9 mouse cellular contexts compared by ENCODE assay signal in the genomic region with DNA sequence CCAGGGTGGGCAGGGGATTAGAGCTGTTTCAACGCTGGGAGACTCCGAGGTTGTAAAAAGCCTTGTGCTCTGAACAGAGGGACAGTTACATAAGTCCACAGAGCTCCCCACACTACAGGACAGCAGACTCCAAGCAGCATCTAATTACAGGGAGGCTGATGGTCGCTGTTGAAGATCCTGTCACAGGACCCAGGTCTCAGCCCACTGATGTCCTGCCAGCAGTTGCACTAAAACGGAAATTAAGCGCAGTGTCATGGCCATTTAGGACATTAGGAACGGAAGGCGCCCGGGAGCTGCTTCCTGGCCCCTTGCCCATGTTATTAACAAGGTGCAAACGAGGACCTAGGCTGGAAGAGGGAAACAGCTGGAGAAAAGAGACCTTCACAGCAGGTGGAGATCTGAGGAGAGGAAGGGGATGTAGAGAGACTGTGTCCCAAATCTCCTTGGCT.
DNase-seq lines count a peak whose midpoint lies in the region; ATAC-seq and TF ChIP-seq lines count a peak whose summit lies in the region.
"Had no signal": no experiment of that assay in that cellular context is flagged by ENCODE, and none has a peak within 500 bp of the region (broad histone marks: within the 10 kb centered on the region; RNA-seq: fewer than 3 reads in every experiment).

No protein-coding gene starts in this region.

- no peak for TF ChIP-seq CTCF in olfactory bulb, adult 2 months (IDR thresholded peaks at IDR 0.05; ENCODE audit: insufficient read depth, low read depth, low read length)

- H3K4me3 ChIP-seq in neural tube, embryonic 13.5 days, result no peak overlapping the region
- no peak overlapping the region for H3K4me3 ChIP-seq in olfactory bulb, adult 2 months (ENCODE audit: insufficient read depth, low read depth, low read length)
- H3K4me3 ChIP-seq: embryonic facial prominence, embryonic 13.5 days had no signal

- no peaks in the 10 kb centered on the region for H3K36me3 ChIP-seq in neural tube, embryonic 13.5 days
- H3K36me3 ChIP-seq: embryonic facial prominence, embryonic 13.5 days had no signal

- H3K9ac ChIP-seq in neural tube, embryonic 13.5 days, result no peak overlapping the region
- H3K9ac ChIP-seq: embryonic facial prominence, embryonic 13.5 days had no signal

- peaks cover 24% of the 10 kb centered on the region for H3K4me1 ChIP-seq in neural tube, embryonic 13.5 days (replicated peaks)
- H3K4me1 ChIP-seq in olfactory bulb, adult 2 months (ENCODE audit: control insufficient read depth, insufficient read depth, low read length), result peaks cover 6% of the 10 kb centered on the region

- 0 out of 2 replicates have a peak, but pooled peaks cover 3% of the 10 kb centered on the region for H3K27me3 ChIP-seq in neural tube, embryonic 13.5 days

- H3K27ac ChIP-seq in neural tube, embryonic 13.5 days (replicated peaks), result peak overlapping the region; percentile 64
- H3K27ac ChIP-seq in olfactory bulb, adult 2 months (ENCODE audit: insufficient read depth, low read depth, low read length), result 0 out of 2 replicates have a peak overlapping the region, but pooled peaks have one; percentile 21
- H3K27ac ChIP-seq: embryonic facial prominence, embryonic 13.5 days had no signal

- no peaks in the 10 kb centered on the region for H3K9me3 ChIP-seq in neural tube, embryonic 13.5 days
- H3K9me3 ChIP-seq: embryonic facial prominence, embryonic 13.5 days had no signal

- WGBS in neural tube, embryonic 13.5 days, result 8% methylated on average over 9 of the region's 9 CpGs
- WGBS in olfactory bulb, adult 2 months, result 27% methylated on average over 9 of the region's 9 CpGs

- DNase-seq in neural tube, embryonic 10.5 days (ENCODE audit: extremely low spot score, low spot score), result no peak
- peak; percentile 68 to 71 for DNase-seq in cerebellum, postnatal 25 days
- peak; percentile 66 to 71 for DNase-seq in heart, postnatal 14 days
- peak; percentile 33 for DNase-seq in layer of hippocampus, adult 9-11 months
- no peak for DNase-seq in urinary bladder, adult 2 months (ENCODE audit: low spot score)

- no peak overlapping the region for H3K4me2 ChIP-seq in neural tube, embryonic 13.5 days
- H3K4me2 ChIP-seq: embryonic facial prominence, embryonic 13.5 days had no signal

- intact Hi-C loops in heart, postnatal 14 days (cut with DNase I), result loop anchor here (5.0 kb wide), 1 partner anchor 105 kb away; no protein-coding TSS in a partner anchor

- TF ChIP-seq POLR2A in olfactory bulb, adult 2 months (IDR thresholded peaks at IDR 0.05; ENCODE audit: insufficient read depth, low read depth, low read length), result no peak

- ATAC-seq in neural tube, embryonic 13.5 days (ENCODE audit: low read depth), result peak; percentile 32; the same call in 1 of the 2 replicates
- no peak for ATAC-seq in activated CD4-positive, CD25-positive, alpha-beta regulatory T cell, adult 4 months

Comparison
In these comparisons a context has a peak if more than half of its experiments do, and no peak if none do; other contexts are left out.
1. DNase-seq: peak in cerebellum, postnatal 25 days (2 of 2), heart, postnatal 14 days (2 of 2) and layer of hippocampus, adult 9-11 months (single experiment); none in neural tube, embryonic 10.5 days (single experiment) and urinary bladder, adult 2 months (single experiment).